Mouse (Mus musculus): Measurements from ENCODE around the gene Cutal.

The Cutal gene

GRCm38 (mm10) chr2:34883190-34883589 lies 9.0 kb downstream of the Cutal start:
- DNase-seq (ENCODE audit: low spot score) = no peak

- DNase-seq (ENCODE audit: low spot score) = no peak
Observed at GRCm38 (mm10) chr2:34884186-34884585, 10.0 kb downstream of the Cutal start.

- DNase-seq (ENCODE audit: low spot score) = no peak
Observed at GRCm38 (mm10) chr2:34893950-34894349, 19.8 kb downstream of the Cutal start.

GRCm38 (mm10) chr2:34895503-34896113 lies 21.4 kb downstream of the Cutal start:
- no peak for DNase-seq (ENCODE audit: low spot score)

- DNase-seq (ENCODE audit: low spot score) = no peak
Observed at GRCm38 (mm10) chr2:34896821-34897460, 22.7 kb downstream of the Cutal start.

- peak; percentile 33 for DNase-seq (ENCODE audit: low spot score)
Observed at GRCm38 (mm10) chr2:34897820-34898219, 23.6 kb downstream of the Cutal start.

- DNase-seq (ENCODE audit: low spot score) = no peak
Observed at GRCm38 (mm10) chr2:34899682-34900081, 25.5 kb downstream of the Cutal start.

GRCm38 (mm10) chr2:34900412-34900811 lies 26.2 kb downstream of the Cutal start:
- DNase-seq (ENCODE audit: low spot score) = no peak

- no peak for DNase-seq (ENCODE audit: low spot score)
Observed at GRCm38 (mm10) chr2:34901726-34902125, 27.5 kb downstream of the Cutal start.

GRCm38 (mm10) chr2:34902731-34903130 lies 28.5 kb downstream of the Cutal start:
- peak; percentile 17 for DNase-seq (ENCODE audit: low spot score)

GRCm38 (mm10) chr2:34903191-34903590 lies 29.0 kb downstream of the Cutal start:
- no peak for DNase-seq (ENCODE audit: low spot score)

GRCm38 (mm10) chr2:34903652-34904405 lies 29.6 kb downstream of the Cutal start:
- DNase-seq (ENCODE audit: low spot score) = peak; percentile 25

GRCm38 (mm10) chr2:34904849-34905542 lies 30.8 kb downstream of the Cutal start:
- DNase-seq (ENCODE audit: low spot score) = peak; percentile 99

GRCm38 (mm10) chr2:34906426-34906825 lies 32.2 kb downstream of the Cutal start:
- DNase-seq (ENCODE audit: low spot score) = no peak

- peak; percentile 20 for DNase-seq (ENCODE audit: low spot score)
Observed at GRCm38 (mm10) chr2:34906861-34907604, 32.8 kb downstream of the Cutal start.

- no peak for DNase-seq (ENCODE audit: low spot score)
Observed at GRCm38 (mm10) chr2:34909719-34910118, 35.5 kb downstream of the Cutal start.

GRCm38 (mm10) chr2:34911871-34912270 lies 37.7 kb downstream of the Cutal start:
- DNase-seq (ENCODE audit: low spot score) = no peak

GRCm38 (mm10) chr2:34912613-34913012 lies 38.4 kb downstream of the Cutal start:
- DNase-seq (ENCODE audit: low spot score) = no peak

- peak; percentile 15 for DNase-seq (ENCODE audit: low spot score)
Observed at GRCm38 (mm10) chr2:34913218-34914068, 39.2 kb downstream of the Cutal start, which contains the start of gene Phf19. TSS of gene Phf19 (minus strand) at chr2:34914026.

- DNase-seq (ENCODE audit: low spot score) = peak; percentile 19
Observed at GRCm38 (mm10) chr2:34914069-34914822, 40.0 kb downstream of the Cutal start.
